Comparison of ENCODE assay signal across 26 mouse cellular contexts in the genomic region with DNA sequence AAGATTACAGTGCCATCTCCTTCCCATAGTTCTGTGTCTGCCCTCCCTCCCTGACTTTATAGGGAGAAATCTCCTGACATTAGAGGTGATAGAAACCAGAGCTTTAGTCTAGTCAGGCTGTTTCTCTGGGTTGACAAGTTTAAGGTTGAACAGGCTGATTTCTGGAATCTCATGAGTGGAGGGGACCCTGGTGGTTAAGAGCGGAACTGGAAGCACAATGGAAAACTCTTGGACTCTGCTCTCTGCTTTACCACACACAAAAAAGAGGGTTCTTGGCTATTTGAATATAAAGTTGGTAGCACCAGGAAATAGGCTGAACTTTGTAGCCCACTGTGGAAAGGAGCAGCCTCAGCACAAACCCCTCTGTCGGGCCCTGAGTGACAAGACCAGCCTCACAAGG. TPM values are rescaled to one million over a fixed set of nuclear protein-coding genes. Genes with fewer than 3 reads are reported as not detected.
DNase-seq lines count a peak whose midpoint lies in the region; ATAC-seq and TF ChIP-seq lines count a peak whose summit lies in the region.
"Had no signal": no experiment of that assay in that cellular context is flagged by ENCODE, and none has a peak within 500 bp of the region (broad histone marks: within the 10 kb centered on the region; RNA-seq: fewer than 3 reads in every experiment).

No protein-coding gene starts in this region.

- H3K27ac ChIP-seq in kidney, postnatal 0 days = no peak overlapping the region
- no peak overlapping the region for H3K27ac ChIP-seq in midbrain, embryonic 11.5 days (ENCODE audit: low read depth, low read length)
- no peak overlapping the region for H3K27ac ChIP-seq in midbrain, embryonic 15.5 days
- H3K27ac ChIP-seq: embryonic facial prominence, embryonic 10.5 days; embryonic facial prominence, embryonic 15.5 days; forebrain, embryonic 12.5 days; hindbrain, embryonic 10.5 days; limb, embryonic 13.5 days; neural tube, embryonic 13.5 days had no signal

- H3K4me2 ChIP-seq in kidney, postnatal 0 days (ENCODE audit: low read length) = no peak overlapping the region
- H3K4me2 ChIP-seq in midbrain, embryonic 11.5 days = no peak overlapping the region
- H3K4me2 ChIP-seq in midbrain, embryonic 15.5 days = no peak overlapping the region
- H3K4me2 ChIP-seq: embryonic facial prominence, embryonic 15.5 days; forebrain, embryonic 12.5 days; limb, embryonic 13.5 days; liver, embryonic 11.5 days; neural tube, embryonic 13.5 days had no signal

- no peak overlapping the region for H3K9ac ChIP-seq in kidney, postnatal 0 days (ENCODE audit: low read depth, low read length)
- no peak overlapping the region for H3K9ac ChIP-seq in midbrain, embryonic 11.5 days (ENCODE audit: low read length)
- no peak overlapping the region for H3K9ac ChIP-seq in midbrain, embryonic 15.5 days
- H3K9ac ChIP-seq: embryonic facial prominence, embryonic 15.5 days; forebrain, embryonic 12.5 days; limb, embryonic 13.5 days; neural tube, embryonic 13.5 days had no signal

- 79% methylated on average over 2 of the region's 2 CpGs for WGBS in kidney, postnatal 0 days
- 89% methylated on average over 2 of the region's 2 CpGs for WGBS in midbrain, embryonic 11.5 days
- WGBS in midbrain, embryonic 15.5 days = 94% methylated on average over 2 of the region's 2 CpGs

- H3K4me3 ChIP-seq in kidney, postnatal 0 days (replicated peaks; ENCODE audit: low read depth, low read length) = no peak overlapping the region
- no peak overlapping the region for H3K4me3 ChIP-seq in midbrain, embryonic 11.5 days (ENCODE audit: low read depth, low read length)
- H3K4me3 ChIP-seq in midbrain, embryonic 15.5 days = no peak overlapping the region
- H3K4me3 ChIP-seq: embryonic facial prominence, embryonic 10.5 days; embryonic facial prominence, embryonic 15.5 days; forebrain, embryonic 12.5 days; hindbrain, embryonic 10.5 days; limb, embryonic 13.5 days; neural tube, embryonic 13.5 days had no signal

- no peaks in the 10 kb centered on the region for H3K36me3 ChIP-seq in kidney, postnatal 0 days (ENCODE audit: insufficient read depth, low read length)
- H3K36me3 ChIP-seq in midbrain, embryonic 11.5 days (ENCODE audit: control insufficient read depth, insufficient read depth, low read length) = no peaks in the 10 kb centered on the region; the same call in 1 of the 2 replicates
- peaks cover 27% of the 10 kb centered on the region for H3K36me3 ChIP-seq in midbrain, embryonic 15.5 days (replicated peaks)
- H3K36me3 ChIP-seq: embryonic facial prominence, embryonic 10.5 days; embryonic facial prominence, embryonic 15.5 days; G1E; limb, embryonic 13.5 days had no signal

- no peak for ATAC-seq in kidney, postnatal 0 days (replicated peaks; ENCODE audit: low FRiP score, low read depth)
- ATAC-seq in midbrain, embryonic 11.5 days (ENCODE audit: low FRiP score) = no peak
- ATAC-seq in midbrain, embryonic 15.5 days (replicated peaks) = no peak
- ATAC-seq: hindbrain, embryonic 16.5 days had no signal

- no peaks in the 10 kb centered on the region for H3K9me3 ChIP-seq in kidney, postnatal 0 days (replicated peaks; ENCODE audit: low read length)
- H3K9me3 ChIP-seq in midbrain, embryonic 11.5 days (ENCODE audit: control insufficient read depth, low read length) = no peaks in the 10 kb centered on the region
- no peaks in the 10 kb centered on the region for H3K9me3 ChIP-seq in midbrain, embryonic 15.5 days
- H3K9me3 ChIP-seq: embryonic facial prominence, embryonic 10.5 days; embryonic facial prominence, embryonic 15.5 days; forebrain, embryonic 12.5 days; G1E; hindbrain, embryonic 10.5 days; limb, embryonic 13.5 days; neural tube, embryonic 13.5 days had no signal

- no peak for DNase-seq in kidney, postnatal 0 days (ENCODE audit: low spot score)
- no peak for DNase-seq in kidney, adult 8-10 months
- peak; percentile 26 for DNase-seq in midbrain, embryonic 11.5 days (ENCODE audit: low spot score, missing footprints)
- no peak for DNase-seq in brain, embryonic 14.5 days (ENCODE audit: low read depth)
- DNase-seq in Muller cell, postnatal 12 days (ENCODE audit: inconsistent ontology term) = no peak
- DNase-seq: adrenal gland, adult 8-10 months; B cell, adult 2 months; cerebellum, adult 8-10 months; gastrocnemius, postnatal 14 days; heart, postnatal 14 days; kidney, adult 18-20 months; kidney, postnatal 4 days; layer of hippocampus, adult 9-11 months; right cerebral cortex, postnatal 4 days; thymus, adult 2 months; thymus, postnatal 36 days had no signal

- no peaks in the 10 kb centered on the region for H3K4me1 ChIP-seq in kidney, postnatal 0 days (replicated peaks; ENCODE audit: insufficient read depth, low read length)
- H3K4me1 ChIP-seq in midbrain, embryonic 11.5 days (ENCODE audit: control insufficient read depth, insufficient read depth, low read length) = no peaks in the 10 kb centered on the region
- H3K4me1 ChIP-seq in midbrain, embryonic 15.5 days = no peaks in the 10 kb centered on the region
- H3K4me1 ChIP-seq: embryonic facial prominence, embryonic 10.5 days; embryonic facial prominence, embryonic 15.5 days; forebrain, embryonic 12.5 days; hindbrain, embryonic 10.5 days; limb, embryonic 13.5 days; neural tube, embryonic 13.5 days had no signal

- peak; percentile 32 for TF ChIP-seq CTCF in kidney, postnatal 0 days (IDR thresholded peaks at IDR 0.05; ENCODE audit: low read depth)
- TF ChIP-seq CTCF in brain, embryonic 14.5 days (IDR thresholded peaks at IDR 0.05; ENCODE audit: borderline replicate concordance, extremely low read depth, insufficient read depth, insufficient read length) = peak; percentile 34; the same call in 1 of the 2 replicates

- no peaks in the 10 kb centered on the region for H3K27me3 ChIP-seq in kidney, postnatal 0 days (ENCODE audit: insufficient read depth, low read length)
- no peaks in the 10 kb centered on the region for H3K27me3 ChIP-seq in midbrain, embryonic 11.5 days (ENCODE audit: control insufficient read depth, insufficient read depth, low read length)
- no peaks in the 10 kb centered on the region for H3K27me3 ChIP-seq in midbrain, embryonic 15.5 days (replicated peaks)
- H3K27me3 ChIP-seq: embryonic facial prominence, embryonic 15.5 days; forebrain, embryonic 12.5 days; limb, embryonic 13.5 days; neural tube, embryonic 13.5 days had no signal

- no peak for TF ChIP-seq POLR2A in brain, embryonic 14.5 days (IDR thresholded peaks at IDR 0.05; ENCODE audit: borderline replicate concordance, extremely low read depth, insufficient read depth, insufficient read length, poor library complexity, severe bottlenecking)

RNA-seq across cellular contexts. Expression of a gene that starts 51.1 kb away (rescaled TPM):
- 0.66 and 1.2 TPM in 2 replicates for polyA plus RNA-seq in kidney, postnatal 0 days (2015; fragmentation: Nextera tagmentation; extraction: Ambion mirVana)
- 21.3 and 22.7 TPM in 2 replicates for polyA plus RNA-seq in midbrain, embryonic 11.5 days (2014; fragmentation: Nextera tagmentation; extraction: Ambion mirVana)
- 35.1 and 39.1 TPM in 2 replicates for polyA plus RNA-seq in midbrain, embryonic 15.5 days (2015; fragmentation: Nextera tagmentation; extraction: Ambion mirVana)
- 22.3 and 25.0 TPM in 2 replicates for polyA plus RNA-seq in brain, embryonic 14.5 days (2012; rRNA removed)
- polyA plus RNA-seq: G1E had no signal

Comparison
In these comparisons a context has a peak if more than half of its experiments do, and no peak if none do; other contexts are left out.
1. RNA of a gene that starts 51.1 kb away (polyA plus RNA-seq): 35.1 to 39.1 TPM in midbrain, embryonic 15.5 days, 22.3 to 25.0 TPM in brain, embryonic 14.5 days and 21.3 to 22.7 TPM in midbrain, embryonic 11.5 days; 0.66 to 1.2 TPM in kidney, postnatal 0 days; every median in the first group is over 10 times any median in the second.